Mouse (Mus musculus): ENCODE data around the gene Yipf2. TPM values are rescaled to one million over a fixed set of nuclear protein-coding genes. Genes with fewer than 3 reads are reported as not detected.

Gene Yipf2
- polyA plus RNA-seq, 2 experiments, result 18.1 to 19.6 TPM

- Histone ChIP-seq H3K4me1 (ENCODE audit: control insufficient read depth, insufficient read depth, low read length) (no peaks in the 10 kb centered on the region), H3K9me3 (ENCODE audit: control insufficient read depth, low read length) (no peaks in the 10 kb centered on the region), H3K4me3 (replicated peaks; ENCODE audit: low read length) (no peak overlapping the region), H3K27me3 (ENCODE audit: control insufficient read depth, insufficient read depth, low read length) (no peaks in the 10 kb centered on the region), H3K9ac (ENCODE audit: low read depth, low read length, severe bottlenecking) (no peak overlapping the region), H3K27ac (replicated peaks; ENCODE audit: low read depth, low read length) (no peak overlapping the region), H3K36me3 (ENCODE audit: control insufficient read depth, insufficient read depth, low read length) (peaks cover 43% of the 10 kb centered on the region), H3K4me2 (replicated peaks; ENCODE audit: low read depth, low read length, severe bottlenecking) (no peak overlapping the region)
- WGBS, result 95% methylated on average over 3 of the region's 3 CpGs
- no peak for TF ChIP-seq POLR2A (IDR thresholded peaks at IDR 0.05; ENCODE audit: borderline replicate concordance, extremely low read depth, insufficient read depth, insufficient read length)
- no peak for ATAC-seq (ENCODE audit: low FRiP score, low read depth)
- no peak for DNase-seq (ENCODE audit: low spot score)
Measured at GRCm38 (mm10) chr9:21559151-21559550, 33.5 kb downstream of the Yipf2 start.

- DNase-seq (ENCODE audit: low spot score) (no peak), ATAC-seq (ENCODE audit: low FRiP score, low read depth) (no peak)
- no peak overlapping the region for H3K27ac ChIP-seq (replicated peaks; ENCODE audit: low read depth, low read length)
- no peak overlapping the region for H3K4me3 ChIP-seq (replicated peaks; ENCODE audit: low read length)
- no peaks in the 10 kb centered on the region for H3K27me3 ChIP-seq (ENCODE audit: control insufficient read depth, insufficient read depth, low read length)
- H3K4me1 ChIP-seq (ENCODE audit: control insufficient read depth, insufficient read depth, low read length), result no peaks in the 10 kb centered on the region
- H3K9me3 ChIP-seq (ENCODE audit: control insufficient read depth, low read length), result no peaks in the 10 kb centered on the region
- WGBS, result 89% methylated on average over 4 of the region's 4 CpGs
- H3K4me2 ChIP-seq (replicated peaks; ENCODE audit: low read depth, low read length, severe bottlenecking), result no peak overlapping the region
- no peak overlapping the region for H3K9ac ChIP-seq (ENCODE audit: low read depth, low read length, severe bottlenecking)
- peaks cover 44% of the 10 kb centered on the region for H3K36me3 ChIP-seq (ENCODE audit: control insufficient read depth, insufficient read depth, low read length)
- TF ChIP-seq POLR2A (IDR thresholded peaks at IDR 0.05; ENCODE audit: borderline replicate concordance, extremely low read depth, insufficient read depth, insufficient read length), result no peak
Measured at GRCm38 (mm10) chr9:21558366-21558765, 34.3 kb downstream of the Yipf2 start.

DNA sequence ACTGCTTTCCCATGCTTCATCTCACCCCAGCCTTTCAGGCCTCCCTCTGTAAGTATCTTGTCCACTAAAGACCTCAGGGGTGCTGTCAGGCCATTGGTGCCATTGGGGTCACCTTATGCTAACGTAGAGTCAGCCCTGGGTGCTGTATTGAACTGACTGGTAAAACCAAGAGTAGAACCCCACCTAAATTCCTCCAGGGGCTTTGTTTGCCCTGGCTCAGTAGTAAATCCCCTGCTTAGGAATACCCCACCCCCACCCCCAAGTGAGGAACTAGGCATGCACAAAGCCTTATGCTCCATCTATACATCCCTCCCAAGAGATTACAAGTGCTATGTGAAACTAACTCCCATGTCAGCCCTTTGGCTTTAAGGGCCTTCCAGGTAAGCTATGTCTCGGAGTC is 35.1 kb downstream of the Yipf2 start:
- ATAC-seq (ENCODE audit: low FRiP score, low read depth) (no peak), DNase-seq (ENCODE audit: low spot score) (no peak)
- no peak for TF ChIP-seq POLR2A (IDR thresholded peaks at IDR 0.05; ENCODE audit: borderline replicate concordance, extremely low read depth, insufficient read depth, insufficient read length)
- Histone ChIP-seq H3K4me3 (replicated peaks; ENCODE audit: low read length) (no peak overlapping the region), H3K4me2 (replicated peaks; ENCODE audit: low read depth, low read length, severe bottlenecking) (no peak overlapping the region), H3K4me1 (ENCODE audit: control insufficient read depth, insufficient read depth, low read length) (no peaks in the 10 kb centered on the region), H3K9me3 (ENCODE audit: control insufficient read depth, low read length) (no peaks in the 10 kb centered on the region), H3K36me3 (ENCODE audit: control insufficient read depth, insufficient read depth, low read length) (peaks cover 45% of the 10 kb centered on the region), H3K27me3 (ENCODE audit: control insufficient read depth, insufficient read depth, low read length) (no peaks in the 10 kb centered on the region), H3K9ac (ENCODE audit: low read depth, low read length, severe bottlenecking) (no peak overlapping the region), H3K27ac (replicated peaks; ENCODE audit: low read depth, low read length) (no peak overlapping the region)
- WGBS, result 85% methylated on average over 2 of the region's 2 CpGs

GRCm38 (mm10) chr9:21556996-21557395 is 35.6 kb downstream of the Yipf2 start:
- no peaks in the 10 kb centered on the region for H3K9me3 ChIP-seq (ENCODE audit: control insufficient read depth, low read length)
- no peak overlapping the region for H3K4me2 ChIP-seq (replicated peaks; ENCODE audit: low read depth, low read length, severe bottlenecking)
- no peak for TF ChIP-seq POLR2A (IDR thresholded peaks at IDR 0.05; ENCODE audit: borderline replicate concordance, extremely low read depth, insufficient read depth, insufficient read length)
- H3K4me1 ChIP-seq (ENCODE audit: control insufficient read depth, insufficient read depth, low read length), result no peaks in the 10 kb centered on the region
- peaks cover 44% of the 10 kb centered on the region for H3K36me3 ChIP-seq (ENCODE audit: control insufficient read depth, insufficient read depth, low read length)
- WGBS, result 98% methylated on average over 2 of the region's 2 CpGs
- no peak for DNase-seq (ENCODE audit: low spot score)
- no peak for ATAC-seq (ENCODE audit: low FRiP score, low read depth)
- no peak overlapping the region for H3K9ac ChIP-seq (ENCODE audit: low read depth, low read length, severe bottlenecking)
- H3K27ac ChIP-seq (replicated peaks; ENCODE audit: low read depth, low read length), result no peak overlapping the region
- no peaks in the 10 kb centered on the region for H3K27me3 ChIP-seq (ENCODE audit: control insufficient read depth, insufficient read depth, low read length)
- H3K4me3 ChIP-seq (replicated peaks; ENCODE audit: low read length), result no peak overlapping the region

- Histone ChIP-seq H3K4me3 (replicated peaks; ENCODE audit: low read length) (no peak overlapping the region), H3K9me3 (ENCODE audit: control insufficient read depth, low read length) (no peaks in the 10 kb centered on the region), H3K27ac (replicated peaks; ENCODE audit: low read depth, low read length) (no peak overlapping the region), H3K36me3 (ENCODE audit: control insufficient read depth, insufficient read depth, low read length) (peaks cover 45% of the 10 kb centered on the region), H3K9ac (ENCODE audit: low read depth, low read length, severe bottlenecking) (no peak overlapping the region), H3K27me3 (ENCODE audit: control insufficient read depth, insufficient read depth, low read length) (no peaks in the 10 kb centered on the region), H3K4me2 (replicated peaks; ENCODE audit: low read depth, low read length, severe bottlenecking) (no peak overlapping the region), H3K4me1 (ENCODE audit: control insufficient read depth, insufficient read depth, low read length) (no peaks in the 10 kb centered on the region)
- 86% methylated on average over 6 of the region's 6 CpGs for WGBS
- ATAC-seq (ENCODE audit: low FRiP score, low read depth) (no peak), DNase-seq (ENCODE audit: low spot score) (no peak)
- no peak for TF ChIP-seq POLR2A (IDR thresholded peaks at IDR 0.05; ENCODE audit: borderline replicate concordance, extremely low read depth, insufficient read depth, insufficient read length)
Measured at GRCm38 (mm10) chr9:21555198-21555742, 37.4 kb downstream of the Yipf2 start.

Measured in limb, embryonic 14.5 days (tissue).